Mouse (Mus musculus) ES-Bruce4 (cell line): ENCODE data around the gene Prr7. TPM values are rescaled to one million over a fixed set of nuclear protein-coding genes. Genes with fewer than 3 reads are reported as not detected.

Source experiments
- H3K27ac ChIP-seq: 2 replicates; pipeline ENCODE4 v1.5.1; 2012; ENCODE audit warnings: low read length, inconsistent platforms; ENCODE audit not compliant: insufficient read depth
- H3K27me3 ChIP-seq: 2 replicates; pipeline ENCODE4 v1.6.1; 2012; ENCODE audit warnings: mild to moderate bottlenecking, low read length, inconsistent platforms; ENCODE audit not compliant: control insufficient read depth, poor library complexity, insufficient read depth, severe bottlenecking
- H3K36me3 ChIP-seq: 2 replicates; pipeline ENCODE4 v1.6.1; 2012; ENCODE audit warnings: inconsistent platforms, mild to moderate bottlenecking, low read length, moderate library complexity; ENCODE audit not compliant: control insufficient read depth, poor library complexity, insufficient read depth, severe bottlenecking
- H3K4me1 ChIP-seq: one replicate; pipeline ENCODE4 v1.8.1; 2011; ENCODE audit warnings: low read length; ENCODE audit not compliant: control insufficient read depth, insufficient read depth
- H3K4me3 ChIP-seq: 2 replicates; pipeline ENCODE4 v1.5.1; 2011; ENCODE audit warnings: low read depth, mild to moderate bottlenecking, low read length
- H3K9ac ChIP-seq: 2 replicates; pipeline ENCODE4 v1.6.1; 2012; ENCODE audit warnings: low read depth, mild to moderate bottlenecking, inconsistent platforms; ENCODE audit not compliant: poor library complexity, severe bottlenecking
- H3K9me3 ChIP-seq: replicated peaks from 2 replicates; pipeline ENCODE4 v1.6.1; 2012; ENCODE audit warnings: mild to moderate bottlenecking, low read length, inconsistent platforms; ENCODE audit not compliant: control insufficient read depth, poor library complexity, insufficient read depth, severe bottlenecking
- CTCF ChIP-seq: IDR thresholded peaks from one replicate; pipeline ENCODE4 v1.8.1; 2011; ENCODE audit warnings: low read depth, low read length
- EP300 ChIP-seq: IDR thresholded peaks from 2 replicates; pipeline ENCODE4 v1.6.1; 2011; ENCODE audit warnings: low read depth, low read length; ENCODE audit not compliant: insufficient read depth
- POLR2A ChIP-seq: IDR thresholded peaks from one replicate; pipeline ENCODE4 v1.8.1; 2011; ENCODE audit warnings: low read length; ENCODE audit not compliant: insufficient read depth
- polyA plus RNA-seq: library from polyadenylated mRNA; stranded (reverse); fragments of >200 nt; gene quantifications from 2 replicates; pipeline ENCODE4 v1.2.4, GENCODE M21; 2011; ENCODE audit warnings: low read depth; ENCODE audit not compliant: missing spikeins, insufficient read depth, insufficient read length

The Prr7 gene
- polyA plus RNA-seq, 1 experiment, result 3.4 TPM

GRCm38 (mm10) chr13:55495702-55496101 lies 31.6 kb downstream of the Prr7 start:
- Histone ChIP-seq H3K9ac (no peak overlapping the region), H3K36me3 (no peaks in the 10 kb centered on the region), H3K27ac (no peak overlapping the region), H3K4me3 (no peak overlapping the region), H3K4me1 (no peaks in the 10 kb centered on the region), H3K27me3 (no peaks in the 10 kb centered on the region), H3K9me3 (no peaks in the 10 kb centered on the region)
- TF ChIP-seq EP300 (no peak), POLR2A (no peak), CTCF (no peak)

- Histone ChIP-seq H3K27me3 (no peaks in the 10 kb centered on the region), H3K4me1 (no peaks in the 10 kb centered on the region), H3K36me3 (no peaks in the 10 kb centered on the region), H3K9ac (no peak overlapping the region), H3K4me3 (no peak overlapping the region), H3K9me3 (no peaks in the 10 kb centered on the region), H3K27ac (no peak overlapping the region)
- TF ChIP-seq EP300 (no peak), CTCF (no peak), POLR2A (no peak)
Observed at GRCm38 (mm10) chr13:55496661-55497060, 32.6 kb downstream of the Prr7 start.

GRCm38 (mm10) chr13:55498906-55499305 lies 34.8 kb downstream of the Prr7 start:
- Histone ChIP-seq H3K36me3 (peaks cover 13% of the 10 kb centered on the region), H3K4me3 (no peak overlapping the region), H3K27ac (no peak overlapping the region), H3K9ac (no peak overlapping the region), H3K4me1 (no peaks in the 10 kb centered on the region), H3K27me3 (no peaks in the 10 kb centered on the region), H3K9me3 (no peaks in the 10 kb centered on the region)
- TF ChIP-seq POLR2A, result no peak
- TF ChIP-seq EP300, result no peak
- no peak for TF ChIP-seq CTCF

GRCm38 (mm10) chr13:55500575-55500974 lies 36.5 kb downstream of the Prr7 start:
- Histone ChIP-seq H3K9me3 (no peaks in the 10 kb centered on the region), H3K9ac (no peak overlapping the region), H3K27me3 (no peaks in the 10 kb centered on the region), H3K4me1 (no peaks in the 10 kb centered on the region), H3K27ac (no peak overlapping the region), H3K36me3 (peaks cover 20% of the 10 kb centered on the region), H3K4me3 (no peak overlapping the region)
- no peak for TF ChIP-seq POLR2A
- TF ChIP-seq EP300, result no peak
- TF ChIP-seq CTCF, result no peak

GRCm38 (mm10) chr13:55502405-55502804 lies 38.3 kb downstream of the Prr7 start:
- peaks cover 27% of the 10 kb centered on the region for H3K36me3 ChIP-seq
- no peaks in the 10 kb centered on the region for H3K27me3 ChIP-seq
- TF ChIP-seq EP300, result no peak
- no peak for TF ChIP-seq CTCF
- TF ChIP-seq POLR2A, result no peak
- H3K27ac ChIP-seq, result no peak overlapping the region
- H3K9me3 ChIP-seq, result no peaks in the 10 kb centered on the region
- H3K9ac ChIP-seq, result no peak overlapping the region
- no peaks in the 10 kb centered on the region for H3K4me1 ChIP-seq
- no peak overlapping the region for H3K4me3 ChIP-seq

GRCm38 (mm10) chr13:55504390-55504789 lies 40.3 kb downstream of the Prr7 start:
- no peaks in the 10 kb centered on the region for H3K27me3 ChIP-seq
- H3K9me3 ChIP-seq, result no peaks in the 10 kb centered on the region
- H3K9ac ChIP-seq, result no peak overlapping the region
- H3K4me3 ChIP-seq, result no peak overlapping the region
- H3K36me3 ChIP-seq, result peaks cover 27% of the 10 kb centered on the region
- no peak overlapping the region for H3K27ac ChIP-seq
- no peak for TF ChIP-seq POLR2A
- no peak for TF ChIP-seq CTCF
- no peak for TF ChIP-seq EP300
- H3K4me1 ChIP-seq, result no peaks in the 10 kb centered on the region
